Mouse (Mus musculus) myocyte (in vitro differentiated cells): ENCODE measurements around the gene Sh3kbp1.

Experiments
- MAX ChIP-seq: IDR thresholded peaks from one replicate; pipeline ENCODE4 v1.6.1; 2011; ENCODE audit warnings: low read depth, mild to moderate bottlenecking, control low read depth
- POLR2A ChIP-seq: IDR thresholded peaks from one replicate; pipeline ENCODE4 v1.6.1; 2011; ENCODE audit warnings: low read depth, mild to moderate bottlenecking, control low read depth, moderate library complexity; ENCODE audit not compliant: insufficient read length
- POLR2AphosphoS2 ChIP-seq: IDR thresholded peaks from one replicate; pipeline ENCODE4 v1.6.1; 2011; ENCODE audit warnings: low read depth, control low read depth; ENCODE audit not compliant: insufficient read length
- SRF ChIP-seq: IDR thresholded peaks from one replicate; pipeline ENCODE4 v1.6.1; 2011; ENCODE audit warnings: low read depth; ENCODE audit not compliant: control insufficient read depth, insufficient read length
- TCF12 ChIP-seq: IDR thresholded peaks from one replicate; pipeline ENCODE4 v1.6.1; 2011; ENCODE audit warnings: mild to moderate bottlenecking, control low read depth; ENCODE audit not compliant: poor library complexity, insufficient read depth, severe bottlenecking
- USF1 ChIP-seq: IDR thresholded peaks from one replicate; pipeline ENCODE4 v1.6.1; 2011; ENCODE audit warnings: low read depth, mild to moderate bottlenecking, control low read depth, moderate library complexity

GRCm38 (mm10) chrX:159778787-159779186, 151.7 kb downstream of the Sh3kbp1 start:
- no peak for TF ChIP-seq MAX
- no peak for TF ChIP-seq USF1
- no peak for TF ChIP-seq SRF
- no peak for TF ChIP-seq POLR2A
- no peak for TF ChIP-seq TCF12
- TF ChIP-seq POLR2AphosphoS2: no peak
